Mouse (Mus musculus) embryonic facial prominence, embryonic 12.5 days (tissue): ENCODE data around the gene Vmn2r33. TPM values are rescaled to one million over a fixed set of nuclear protein-coding genes. Genes with fewer than 3 reads are reported as not detected.
"Not testable (repeated sequence)": the region's sequence is repeated elsewhere in the genome, so short reads cannot be mapped to it uniquely, and the experiment has no call there.

ENCODE experiments used
- ATAC-seq: fragments of 200-750 bp; cut with Nextera tagmentation; 2 replicates; pipeline ENCODE4 v1.8.0; 2017; ENCODE audit not compliant: insufficient number of reproducible peaks, insufficient read depth, low FRiP score, low TSS enrichment
- H3K27ac ChIP-seq: fragments of 300-500 bp; sonication (generic); 2 replicates; pipeline ENCODE4 v1.5.1; 2016; ENCODE audit warnings: mild to moderate bottlenecking
- H3K27me3 ChIP-seq: fragments of 300-500 bp; sonication (generic); 2 replicates; pipeline ENCODE4 v1.6.1; 2016; ENCODE audit warnings: mild to moderate bottlenecking, moderate library complexity
- H3K36me3 ChIP-seq: fragments of 300-500 bp; sonication (generic); 2 replicates; pipeline ENCODE4 v1.6.1; 2016; ENCODE audit warnings: mild to moderate bottlenecking
- H3K4me1 ChIP-seq: fragments of 300-500 bp; sonication (generic); 2 replicates; pipeline ENCODE4 v1.6.1; 2016
- H3K4me2 ChIP-seq: fragments of 300-500 bp; sonication (generic); replicated peaks from 2 replicates; pipeline ENCODE4 v1.6.1; 2016; ENCODE audit warnings: mild to moderate bottlenecking, moderate library complexity
- H3K4me3 ChIP-seq: fragments of 300-500 bp; sonication (generic); 2 replicates; pipeline ENCODE4 v1.5.1; 2016; ENCODE audit warnings: mild to moderate bottlenecking
- H3K9ac ChIP-seq: fragments of 300-500 bp; sonication (generic); 2 replicates; pipeline ENCODE4 v1.6.1; 2016; ENCODE audit warnings: mild to moderate bottlenecking, moderate library complexity
- H3K9me3 ChIP-seq: fragments of 300-500 bp; sonication (generic); 2 replicates; pipeline ENCODE4 v1.6.1; 2016; ENCODE audit warnings: mild to moderate bottlenecking, moderate library complexity
- polyA plus RNA-seq: library from polyadenylated mRNA; unstranded; fragments of >200 nt; fragmentation: Nextera tagmentation; extraction: Ambion mirVana; gene quantifications from 2 replicates; pipeline ENCODE4 v1.2.1, GENCODE M21; 2016

The Vmn2r33 gene
- polyA plus RNA-seq = not detected in 2 replicates

DNA sequence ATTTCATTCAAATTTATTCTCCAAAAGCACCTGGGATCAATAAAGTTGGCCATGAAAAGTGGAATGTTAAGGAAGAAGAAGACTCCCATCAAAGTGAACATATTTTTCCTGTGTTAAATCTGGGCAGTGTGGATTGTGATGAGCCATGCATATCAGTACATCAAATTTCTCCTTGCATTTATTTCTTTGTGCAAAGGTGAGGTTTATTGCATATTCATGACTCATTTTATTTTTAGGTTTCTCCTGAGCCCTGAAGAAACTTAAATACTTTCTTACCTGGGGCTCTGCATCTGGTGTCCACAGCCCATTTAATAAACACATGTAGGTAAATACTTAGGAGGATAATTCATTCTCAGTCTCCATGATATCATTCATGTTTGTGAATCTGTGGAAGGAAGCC is at the start of gene Vmn2r33:
Gene Vmn2r33 (minus strand): TSS at position 101 of the 400 bp plus-strand sequence.
- not testable (repeated sequence) for ATAC-seq, H3K4me1 ChIP-seq, H3K27ac ChIP-seq, H3K27me3 ChIP-seq, H3K9ac ChIP-seq, H3K36me3 ChIP-seq, H3K4me3 ChIP-seq, H3K9me3 ChIP-seq, H3K4me2 ChIP-seq

Other genes starting within 250 kb of the Vmn2r33 start
- gene Vmn2r30, start 229.2 kb downstream of the Vmn2r33 start, polyA plus RNA-seq = not detected in 2 replicates
- not detected in 2 replicates for gene Gm45783, start 192.2 kb downstream of the Vmn2r33 start, polyA plus RNA-seq
- 0.03 TPM in 1 of 2 replicates, not detected in the other for gene Vmn2r31, start 167.1 kb downstream of the Vmn2r33 start, polyA plus RNA-seq
- not detected in 2 replicates for gene Vmn2r32, start 86.8 kb downstream of the Vmn2r33 start, polyA plus RNA-seq
- not detected in 2 replicates for gene Vmn2r34, start 122.7 kb upstream of the Vmn2r33 start, polyA plus RNA-seq